Mouse (Mus musculus): ENCODE results near the gene Cnn3.

DNA sequence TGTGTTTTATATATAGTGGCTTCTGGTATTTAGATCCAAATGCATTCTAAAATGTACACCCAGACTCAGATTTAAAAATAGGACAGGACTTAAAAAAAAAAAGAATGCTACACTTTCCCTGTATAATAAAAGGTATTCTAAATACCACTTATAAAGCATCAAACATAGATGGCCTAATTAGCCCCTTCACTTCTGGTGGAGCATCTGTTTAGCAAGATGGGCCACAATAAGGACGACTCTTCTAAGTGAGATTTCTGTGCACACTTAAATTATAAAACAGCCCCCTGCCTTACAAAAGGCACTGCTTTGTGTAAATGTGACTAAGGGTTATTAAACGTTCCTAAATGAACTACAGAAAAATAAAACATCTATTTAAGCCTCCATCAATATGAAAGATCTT is 58.9 kb downstream of the Cnn3 start:
- TF ChIP-seq POLR2A (IDR thresholded peaks at IDR 0.05; ENCODE audit: low read depth, low read length) = no peak
- TF ChIP-seq CTCF (IDR thresholded peaks at IDR 0.05; ENCODE audit: extremely low read depth, insufficient read length, insufficient replicate concordance, low read depth, low read length) = no peak
